Mouse (Mus musculus) liver, adult 2 months (tissue): Measurements from ENCODE around the gene Frrs1. TPM values are rescaled to one million over a fixed set of nuclear protein-coding genes. Genes with fewer than 3 reads are reported as not detected.

Experiments
- DNase-seq: peaks from one replicate; pipeline ENCODE4 v3.0.0-alpha.2; 2011; ENCODE audit warnings: low read depth, low spot score; ENCODE audit errors: extremely low read depth
- H3K27ac ChIP-seq: fragments of 200-500 bp; replicated peaks from 2 replicates; pipeline ENCODE4 v1.5.1; 2012; ENCODE audit warnings: low read depth, mild to moderate bottlenecking, control low read depth, inconsistent platforms, low read length; ENCODE audit not compliant: insufficient read depth
- H3K27me3 ChIP-seq: fragments of 200-500 bp; 2 replicates; pipeline ENCODE4 v1.6.1; 2012; ENCODE audit warnings: mild to moderate bottlenecking, moderate library complexity, low read length, inconsistent platforms; ENCODE audit not compliant: control insufficient read depth, insufficient read depth
- H3K36me3 ChIP-seq: fragments of 200-500 bp; 2 replicates; pipeline ENCODE4 v1.6.1; 2012; ENCODE audit warnings: low read length, inconsistent platforms; ENCODE audit not compliant: control insufficient read depth, insufficient read depth
- H3K4me1 ChIP-seq: fragments of 200-500 bp; 2 replicates; pipeline ENCODE4 v1.6.1; 2011; ENCODE audit warnings: low read length; ENCODE audit not compliant: control insufficient read depth, insufficient read depth
- H3K4me3 ChIP-seq: fragments of 200-500 bp; 2 replicates; pipeline ENCODE4 v1.5.1; 2011; ENCODE audit warnings: low read depth, mild to moderate bottlenecking, control low read depth, low read length, moderate library complexity; ENCODE audit not compliant: insufficient read depth
- H3K79me2 ChIP-seq: fragments of 200-500 bp; 2 replicates; pipeline ENCODE4 v1.6.1; 2012; ENCODE audit warnings: inconsistent platforms, mild to moderate bottlenecking, low read length, moderate library complexity; ENCODE audit not compliant: control insufficient read depth, insufficient read depth
- H3K9ac ChIP-seq: fragments of 200-500 bp; 2 replicates; pipeline ENCODE4 v1.6.1; 2012; ENCODE audit warnings: low read depth, mild to moderate bottlenecking, control low read depth, inconsistent platforms, low read length
- CTCF ChIP-seq: fragments of 200-500 bp; IDR thresholded peaks from 2 replicates; pipeline ENCODE4 v1.5.1; 2011; ENCODE audit warnings: low read depth, low read length, control low read depth
- POLR2A ChIP-seq: fragments of 200-500 bp; IDR thresholded peaks from 2 replicates; pipeline ENCODE4 v1.6.1; 2011; ENCODE audit warnings: low read length, control low read depth; ENCODE audit not compliant: insufficient read depth; ENCODE audit errors: extremely low read depth
- WGBS: fragments of 180-500 bp; shearing (Covaris S2); methylation state at CpG from one replicate; pipeline ENCODE4 v1.1.7; 2018; 5-methylcytosine and 5-hydroxymethylcytosine counted together
- polyA plus RNA-seq: library from polyadenylated mRNA; depleted of rRNA; stranded (reverse); fragments of >200 nt; gene quantifications from 2 replicates; pipeline ENCODE4 v1.2.3, GENCODE M21; 2012
- total RNA-seq: library from RNA; depleted of rRNA; stranded (reverse); fragments of >200 nt; gene quantifications from 2 replicates; pipeline ENCODE4 v1.2.3, GENCODE M21; 2014

The Frrs1 gene
- total and polyA plus RNA-seq, 2 experiments = 14.4 to 39.7 TPM

DNA sequence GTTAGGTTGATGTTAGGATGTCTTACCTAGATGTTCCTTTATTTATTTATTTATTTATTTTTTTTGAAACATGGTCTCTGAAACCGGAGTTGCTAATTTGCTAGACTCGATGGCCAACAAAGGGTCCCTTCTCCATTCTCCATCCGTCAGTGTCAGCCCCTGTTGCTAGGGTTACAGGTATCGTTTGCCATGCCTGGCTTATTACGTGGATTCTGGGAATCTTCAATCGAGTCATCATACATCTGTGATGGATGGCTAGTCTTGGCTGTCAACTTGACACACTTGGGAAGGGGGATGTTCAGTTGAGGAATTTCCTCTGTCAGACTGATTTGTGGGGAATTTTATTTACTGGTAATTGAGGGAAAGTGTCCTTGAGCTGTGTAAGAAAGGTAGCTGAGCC, 83.5 kb downstream of the Frrs1 start:
- peaks cover 3% of the 10 kb centered on the region; the same call in 1 of the 2 replicates for H3K79me2 ChIP-seq
- H3K36me3 ChIP-seq = peaks cover 50% of the 10 kb centered on the region
- no peak overlapping the region for H3K9ac ChIP-seq
- H3K27me3 ChIP-seq = no peaks in the 10 kb centered on the region
- H3K4me3 ChIP-seq = no peak overlapping the region
- no peak for DNase-seq
- no peak for TF ChIP-seq POLR2A
- WGBS = 83% methylated on average over 6 of the region's 6 CpGs
- H3K4me1 ChIP-seq = peaks cover 8% of the 10 kb centered on the region
- H3K27ac ChIP-seq = no peak overlapping the region

DNA sequence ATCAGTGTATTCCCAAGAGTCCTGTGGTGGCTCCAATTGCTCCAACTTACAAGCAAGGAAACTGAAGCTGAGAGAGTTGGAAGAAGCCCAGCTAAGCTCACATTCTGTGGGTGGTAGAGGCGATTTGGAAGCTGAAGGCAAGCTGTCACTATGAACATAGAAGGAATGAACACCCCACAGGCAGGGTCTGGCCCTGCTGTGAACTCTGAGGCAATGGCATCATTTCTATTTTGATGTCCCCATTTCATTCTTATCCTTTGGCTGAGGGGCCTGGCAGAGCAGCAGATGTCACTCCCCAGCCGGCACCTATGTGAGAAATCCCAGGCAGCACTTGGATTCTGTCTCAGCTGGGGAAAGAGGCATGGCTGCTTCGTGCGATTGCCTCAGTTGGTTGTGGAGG, 84.2 kb downstream of the Frrs1 start:
- Histone ChIP-seq H3K9ac (no peak overlapping the region), H3K27me3 (no peaks in the 10 kb centered on the region), H3K79me2 (peaks cover 3% of the 10 kb centered on the region; the same call in 1 of the 2 replicates), H3K36me3 (peaks cover 51% of the 10 kb centered on the region), H3K27ac (no peak overlapping the region), H3K4me1 (peaks cover 8% of the 10 kb centered on the region), H3K4me3 (no peak overlapping the region)
- no peak for DNase-seq
- WGBS = 83% methylated on average over 4 of the region's 4 CpGs
- TF ChIP-seq CTCF (no peak), POLR2A (no peak)

DNA sequence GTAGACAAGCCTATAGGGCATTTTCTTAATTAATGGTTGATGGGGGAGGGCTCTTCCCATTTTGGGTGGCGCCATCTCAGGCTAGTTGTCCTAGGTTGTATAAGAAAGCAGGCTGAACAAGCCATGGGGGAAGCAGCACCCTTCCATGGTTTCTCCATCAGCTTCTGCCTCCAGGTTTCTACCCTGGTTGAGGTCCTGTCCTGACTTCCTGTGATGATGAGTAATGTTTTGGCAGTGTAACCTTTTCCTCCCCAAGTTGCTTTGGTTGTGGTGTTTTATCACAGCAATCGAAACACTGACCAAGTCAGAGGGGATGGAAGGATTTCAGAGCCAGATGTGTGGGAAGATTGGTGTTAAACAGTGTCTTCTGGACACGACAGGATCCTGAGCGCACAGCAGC, 87.2 kb downstream of the Frrs1 start:
- Histone ChIP-seq H3K9ac (no peak overlapping the region), H3K4me1 (peaks cover 9% of the 10 kb centered on the region; the same call in 1 of the 2 replicates), H3K27me3 (no peaks in the 10 kb centered on the region), H3K27ac (no peak overlapping the region), H3K4me3 (no peak overlapping the region), H3K79me2 (peaks cover 6% of the 10 kb centered on the region; the same call in 1 of the 2 replicates), H3K36me3 (peaks cover 40% of the 10 kb centered on the region)
- 89% methylated on average over 4 of the region's 4 CpGs for WGBS
- no peak for DNase-seq
- TF ChIP-seq CTCF (no peak), POLR2A (no peak)

DNA sequence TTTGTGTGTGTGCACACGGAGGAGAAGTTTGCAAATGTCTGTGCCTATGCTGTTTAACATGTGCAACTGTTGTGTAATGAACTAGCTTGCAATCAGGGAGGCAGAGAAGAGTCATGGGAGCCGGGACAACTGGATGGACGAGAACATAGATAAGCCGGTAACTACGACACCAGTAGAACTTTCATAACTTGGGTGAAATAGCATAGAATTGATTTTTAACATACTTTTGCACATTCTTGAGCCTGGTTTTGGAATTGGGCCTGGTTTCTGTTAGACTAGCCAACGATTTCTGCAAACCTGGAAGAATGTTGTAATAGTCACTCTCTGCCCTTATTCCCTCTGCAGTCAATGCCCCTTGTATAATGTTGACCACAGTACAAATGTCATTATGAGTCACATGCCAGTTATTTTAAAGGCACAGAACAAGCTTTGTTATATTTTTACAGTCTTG, 91.4 kb downstream of the Frrs1 start:
- 20% methylated on average over 6 of the region's 6 CpGs for WGBS
- DNase-seq = peak; percentile 100

DNA sequence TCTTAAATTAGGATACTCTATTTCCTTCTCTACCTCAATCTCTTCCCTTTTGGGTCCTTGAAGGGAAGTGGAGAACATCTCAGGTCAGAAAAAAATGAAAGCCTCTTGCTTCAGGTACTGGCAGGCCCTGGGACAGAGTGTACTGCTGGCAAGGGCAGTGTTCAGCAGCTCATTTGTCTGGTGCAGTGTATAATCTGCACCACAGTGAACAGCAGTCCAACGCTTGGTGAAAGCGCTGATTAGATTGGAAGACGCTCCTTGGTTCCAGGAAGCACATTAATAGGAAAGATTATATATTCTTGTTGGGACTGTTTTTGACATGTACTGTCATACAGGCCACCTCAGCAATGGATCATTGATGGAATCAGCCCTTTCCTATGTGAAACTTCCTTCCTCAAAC, 92.2 kb downstream of the Frrs1 start:
- DNase-seq = peak; percentile 73
- no peak overlapping the region for H3K4me3 ChIP-seq
- no peaks in the 10 kb centered on the region for H3K27me3 ChIP-seq
- H3K9ac ChIP-seq = no peak overlapping the region
- H3K36me3 ChIP-seq = peaks cover 23% of the 10 kb centered on the region
- H3K27ac ChIP-seq = peak overlapping the region; percentile 82
- H3K79me2 ChIP-seq = peaks cover 12% of the 10 kb centered on the region; the same call in 1 of the 2 replicates
- TF ChIP-seq POLR2A (no peak), CTCF (no peak)
- 8% methylated on average over 3 of the region's 3 CpGs for WGBS
- peaks cover 37% of the 10 kb centered on the region for H3K4me1 ChIP-seq

More for the DNA sequence above, 91.4 kb downstream of the Frrs1 start:
- Histone ChIP-seq H3K27me3 (no peaks in the 10 kb centered on the region), H3K36me3 (peaks cover 30% of the 10 kb centered on the region), H3K27ac (peak overlapping the region; percentile 64), H3K4me3 (no peak overlapping the region), H3K79me2 (peaks cover 9% of the 10 kb centered on the region; the same call in 1 of the 2 replicates), H3K4me1 (peaks cover 32% of the 10 kb centered on the region), H3K9ac (no peak overlapping the region; the same call in 1 of the 2 replicates)
- TF ChIP-seq POLR2A (no peak), CTCF (no peak)

DNA sequence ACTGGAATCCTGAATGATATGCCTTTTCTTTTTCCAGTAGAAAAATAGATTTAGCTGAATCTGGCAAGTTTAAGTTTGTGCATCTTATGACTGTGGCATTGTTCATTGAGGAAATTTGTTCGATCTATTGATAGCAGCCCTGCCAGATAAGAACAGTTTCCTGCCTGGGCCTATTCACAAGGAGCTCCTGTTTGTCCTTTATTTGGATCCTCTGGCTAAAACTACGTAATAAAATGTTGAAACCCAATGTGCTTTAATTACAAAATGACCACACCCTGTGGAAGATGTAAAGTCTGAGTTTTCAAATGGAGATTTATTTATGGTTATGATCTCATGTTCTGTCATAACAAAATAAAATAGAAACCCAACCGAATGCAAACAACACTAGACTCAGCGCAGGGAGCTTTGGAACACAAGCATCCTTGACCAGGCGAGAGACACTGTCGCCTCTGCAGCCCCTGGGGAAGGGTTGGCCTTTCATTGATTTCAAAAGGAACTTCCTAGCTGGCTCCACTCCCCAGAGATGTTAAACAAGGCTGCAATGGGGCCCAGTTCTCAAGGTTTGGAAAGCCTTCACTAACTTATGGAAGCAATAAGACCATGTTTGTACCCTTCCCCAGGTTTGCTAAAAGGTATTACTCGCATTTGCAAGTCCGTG, 93.1 kb downstream of the Frrs1 start:
- WGBS = 54% methylated on average over 8 of the region's 8 CpGs
- Histone ChIP-seq H3K27me3 (no peaks in the 10 kb centered on the region), H3K79me2 (peaks cover 15% of the 10 kb centered on the region; the same call in 1 of the 2 replicates), H3K4me1 (peaks cover 39% of the 10 kb centered on the region), H3K9ac (no peak overlapping the region), H3K4me3 (no peak overlapping the region), H3K36me3 (peaks cover 17% of the 10 kb centered on the region), H3K27ac (peak overlapping the region; percentile 82)
- DNase-seq = peak; percentile 65
- TF ChIP-seq CTCF (no peak), POLR2A (no peak)
